Mouse (Mus musculus) sigmoid colon, adult 10 weeks (tissue): Measurements from ENCODE around the gene Icam4. TPM values are rescaled to one million over a fixed set of nuclear protein-coding genes. Genes with fewer than 3 reads are reported as not detected.

ENCODE experiments used
- polyA plus RNA-seq: library from polyadenylated mRNA; stranded (reverse); fragments of 350-450 nt; fragmentation: Illumina TruSeq; extraction: RNeasy Lipid Tissue Mini Kit (QIAGEN cat#74804); gene quantifications from one replicate; pipeline ENCODE4 v1.2.3, GENCODE M21; 2014; ENCODE audit warnings: low read depth, low replicate concordance

Gene Icam4
- not detected for polyA plus RNA-seq

GRCm38 (mm10) chr9:21029291-21030054 is at the start of gene Icam4:
Icam4 (plus strand) TSS chr9:21029373.

DNA sequence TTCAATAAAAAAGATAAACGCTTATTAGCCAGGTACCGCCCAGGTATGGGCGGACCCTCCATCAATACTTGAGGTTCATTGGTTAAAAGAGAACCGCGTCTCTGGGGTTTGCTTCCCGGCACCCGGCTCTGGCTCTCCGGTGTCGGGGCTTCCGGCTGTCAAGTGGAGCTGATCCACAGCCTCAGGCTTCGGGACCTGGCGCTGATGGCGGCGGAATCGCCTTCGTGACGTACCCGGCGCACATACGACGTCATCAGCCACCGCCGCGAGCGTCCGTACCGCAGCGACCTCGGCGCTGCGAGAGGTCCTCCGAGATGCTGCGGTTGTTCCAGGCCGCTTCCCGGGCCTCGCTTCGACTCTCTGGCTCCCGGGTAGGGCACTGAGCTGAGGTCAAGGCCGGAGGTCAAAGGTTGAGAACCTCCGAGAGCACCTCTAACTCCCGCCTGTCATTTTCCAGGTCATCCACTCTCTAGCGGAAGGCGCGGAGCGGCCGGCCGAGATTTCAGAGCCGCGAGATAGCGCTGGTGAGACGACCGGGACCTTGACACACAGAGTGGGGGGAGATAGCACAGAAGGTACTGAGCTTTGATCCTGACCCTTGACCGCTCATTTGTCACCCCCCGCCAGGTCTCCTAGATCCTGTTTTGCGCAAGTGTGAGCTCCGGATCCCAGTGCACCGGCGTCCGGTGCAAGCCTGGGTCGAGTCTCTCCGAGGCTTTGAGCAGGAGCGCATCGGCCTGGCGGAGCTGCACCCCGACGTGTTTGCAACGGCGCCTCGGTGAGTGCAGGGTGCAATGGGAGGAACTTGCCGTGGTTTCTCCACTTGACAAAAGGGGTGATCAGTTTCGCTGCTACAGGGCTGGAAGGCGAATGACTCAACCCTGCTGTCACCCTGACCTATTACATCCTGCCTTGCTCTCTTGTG is 26.3 kb upstream of the Icam4 start, which contains the start of gene Mrpl4:
Gene Mrpl4, plus strand, starts transcription at position 112 of the 925 bp plus-strand sequence.

GRCm38 (mm10) chr9:21015571-21016130 is 13.5 kb upstream of the Icam4 start, which contains the start of gene Icam1:
Icam1 (plus strand) TSS chr9:21015985.

DNA sequence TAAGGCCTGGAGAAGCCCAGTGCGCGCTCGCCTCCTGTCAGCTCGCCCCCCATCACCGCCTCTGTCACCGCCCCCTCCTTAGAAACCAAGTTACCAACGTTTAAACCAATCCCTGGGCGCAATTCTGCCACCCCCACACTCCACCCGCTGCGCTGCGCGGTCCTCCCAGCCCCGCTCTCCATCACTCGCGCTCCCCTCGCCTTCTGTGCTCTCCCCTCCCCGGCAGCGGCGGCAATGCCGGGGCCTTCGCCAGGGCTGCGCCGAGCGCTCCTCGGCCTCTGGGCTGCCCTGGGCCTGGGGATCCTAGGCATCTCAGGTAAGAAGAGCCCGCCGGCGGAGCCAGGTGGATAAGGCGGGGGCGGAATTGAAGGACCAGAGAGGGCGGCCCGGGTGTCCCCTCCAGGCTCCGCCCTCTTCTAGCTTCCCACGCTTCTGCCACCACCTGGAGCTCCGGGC is 2.8 kb downstream of the Icam4 start, which contains the start of gene Icam5:
Gene Icam5, plus strand, starts transcription at position 178 of the 456 bp plus-strand sequence.

GRCm38 (mm10) chr9:21067006-21067684 is 38.0 kb downstream of the Icam4 start, which contains the start of gene Zglp1:
Zglp1 (minus strand) TSS chr9:21067093.

GRCm38 (mm10) chr9:21073044-21073840 is 44.1 kb downstream of the Icam4 start, which contains the start of the genes Gm49373 and Fdx1l:
Gm49373 (minus strand) TSS chr9:21073096.
Fdx1l (minus strand) TSS chr9:21073614.

Other genes with a start within 250 kb of the Icam4 start
- gene Col5a3, start 214.3 kb upstream of the Icam4 start, polyA plus RNA-seq = 0.38 TPM
- gene Rdh8, start 210.9 kb upstream of the Icam4 start, polyA plus RNA-seq = not detected
- 6.5 TPM for gene A230050P20Rik, start 160.7 kb upstream of the Icam4 start, polyA plus RNA-seq
- not detected for gene Angptl6, start 149.6 kb upstream of the Icam4 start, polyA plus RNA-seq
- gene Ppan, start 141.2 kb upstream of the Icam4 start, polyA plus RNA-seq = 1.1 TPM
- 25.4 TPM for gene Eif3g, start 130.8 kb upstream of the Icam4 start, polyA plus RNA-seq
- 7.5 TPM for gene Dnmt1, start 69.5 kb upstream of the Icam4 start, polyA plus RNA-seq
- gene S1pr2, start 52.6 kb upstream of the Icam4 start, polyA plus RNA-seq = 0.66 TPM
- gene Mrpl4, start 26.6 kb upstream of the Icam4 start, polyA plus RNA-seq = 1.6 TPM
- 4.6 TPM for gene Icam1, start 13.4 kb upstream of the Icam4 start, polyA plus RNA-seq
- not detected for gene Icam5, start 2.7 kb downstream of the Icam4 start, polyA plus RNA-seq
- not detected for gene Zglp1, start 37.7 kb downstream of the Icam4 start, polyA plus RNA-seq
- gene Gm49373, start 43.7 kb downstream of the Icam4 start, polyA plus RNA-seq = not detected
- 0.73 TPM for gene Fdx1l, start 44.2 kb downstream of the Icam4 start, polyA plus RNA-seq
- 0.79 TPM for gene Gm38431, start 62.6 kb downstream of the Icam4 start, polyA plus RNA-seq
- 9.6 TPM for gene Raver1, start 62.6 kb downstream of the Icam4 start, polyA plus RNA-seq
- 3.4 TPM for gene Tyk2, start 101.9 kb downstream of the Icam4 start, polyA plus RNA-seq
- 6.8 TPM for gene Cdc37, start 120.6 kb downstream of the Icam4 start, polyA plus RNA-seq
- 0.85 TPM for gene Pde4a, start 136.3 kb downstream of the Icam4 start, polyA plus RNA-seq
- 8.0 TPM for gene Keap1, start 210.0 kb downstream of the Icam4 start, polyA plus RNA-seq
- 0.16 TPM for gene S1pr5, start 219.1 kb downstream of the Icam4 start, polyA plus RNA-seq
- 2.7 TPM for gene Atg4d, start 235.9 kb downstream of the Icam4 start, polyA plus RNA-seq